Mouse (Mus musculus): ENCODE data around the gene Mtmr2. TPM values are rescaled to one million over a fixed set of nuclear protein-coding genes. Genes with fewer than 3 reads are reported as not detected.
A peak's percentile ranks its signal among the peaks of the same experiment; 100 is the strongest.

Mtmr2 gene
- 76.7 and 85.8 TPM in 2 replicates for polyA plus RNA-seq (2015; fragmentation: Nextera tagmentation; extraction: Ambion mirVana)

DNA sequence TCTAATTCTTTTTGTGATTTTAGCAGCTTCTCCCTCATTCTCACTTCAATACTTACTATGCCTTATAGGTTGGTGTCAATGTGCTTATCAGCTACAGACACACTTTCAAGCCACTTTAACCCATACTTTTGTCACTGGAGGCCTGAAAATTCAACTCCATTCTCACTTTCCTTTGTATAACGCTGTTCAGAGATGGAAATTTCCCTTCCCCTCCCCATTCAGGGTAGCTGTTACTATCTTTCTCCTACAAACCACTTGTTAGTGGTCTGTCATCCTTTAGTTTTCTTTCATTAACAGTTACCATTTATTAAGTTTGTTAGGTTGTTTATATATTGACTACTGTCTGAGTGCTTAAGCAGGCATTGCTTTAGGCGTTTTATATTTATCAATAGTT lies at the start of gene Mtmr2:
TSS of gene Mtmr2 (plus strand) at position 7 of the 394 bp plus-strand sequence.
- peak within 1 kb of the TSS; percentile 56 for H3K4me2 ChIP-seq (ENCODE audit: low read length)
- no peaks in the 10 kb centered on the region for H3K9me3 ChIP-seq (replicated peaks; ENCODE audit: low read length)
- H3K27ac ChIP-seq: peak within 1 kb of the TSS; percentile 95
- peak within 1 kb of the TSS; percentile 90 for H3K9ac ChIP-seq (ENCODE audit: low read depth, low read length)
- peak within 1 kb of the TSS; percentile 86 for H3K4me3 ChIP-seq (replicated peaks; ENCODE audit: low read depth, low read length)
- no peak for TF ChIP-seq CTCF (IDR thresholded peaks at IDR 0.05; ENCODE audit: low read depth)
- WGBS: 39% methylated on average over 2 of the region's 2 CpGs
- no peak for DNase-seq (ENCODE audit: low spot score)
- 0 out of 2 replicates have a peak, but pooled peaks cover 10% of the 10 kb centered on the region for H3K4me1 ChIP-seq (replicated peaks; ENCODE audit: insufficient read depth, low read length)
- H3K27me3 ChIP-seq (ENCODE audit: insufficient read depth, low read length): no peaks in the 10 kb centered on the region
- ATAC-seq (replicated peaks; ENCODE audit: low FRiP score, low read depth): no peak
- H3K36me3 ChIP-seq (ENCODE audit: insufficient read depth, low read length): no peaks in the 10 kb centered on the region

DNA sequence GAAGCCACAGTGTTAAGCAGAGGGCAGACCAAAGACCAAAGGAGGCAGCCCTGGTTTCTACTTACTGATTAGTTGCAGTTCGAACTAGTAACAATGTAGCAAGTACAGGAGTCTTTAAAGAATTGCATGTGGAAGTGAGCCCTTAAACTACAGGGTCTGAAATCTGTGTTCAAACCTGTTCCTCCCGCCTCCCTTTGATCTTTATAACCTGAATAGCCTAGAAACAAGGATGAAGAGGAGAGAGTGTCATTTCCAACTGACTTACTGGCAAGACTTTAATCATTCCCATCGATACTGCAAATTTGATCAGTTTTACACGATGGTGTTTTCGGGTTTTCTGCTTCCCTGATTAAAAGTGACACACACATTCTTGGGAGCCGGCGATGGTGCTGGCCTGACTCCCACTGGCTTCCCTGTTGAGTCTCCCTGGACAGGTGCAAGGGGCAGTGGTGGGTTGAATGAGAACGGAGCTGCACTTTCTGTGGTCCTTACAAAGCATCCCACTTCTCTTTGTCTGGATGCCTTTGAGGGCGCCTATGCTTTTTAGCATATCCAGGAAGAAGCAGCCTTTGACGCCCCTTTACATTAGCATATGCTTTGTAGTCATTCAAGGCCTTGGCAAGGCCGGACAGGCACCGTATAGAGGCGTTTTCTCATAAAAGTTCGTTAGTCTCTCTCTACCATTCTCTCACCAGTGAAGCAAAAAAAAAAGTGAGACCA lies 49.0 kb upstream of the Mtmr2 start:
- Histone ChIP-seq H3K27ac (no peak overlapping the region), H3K4me1 (replicated peaks; ENCODE audit: insufficient read depth, low read length) (peaks cover 5% of the 10 kb centered on the region; the same call in 1 of the 2 replicates), H3K9ac (ENCODE audit: low read depth, low read length) (no peak overlapping the region), H3K4me3 (replicated peaks; ENCODE audit: low read depth, low read length) (no peak overlapping the region), H3K9me3 (replicated peaks; ENCODE audit: low read length) (no peaks in the 10 kb centered on the region), H3K4me2 (ENCODE audit: low read length) (no peak overlapping the region), H3K36me3 (ENCODE audit: insufficient read depth, low read length) (no peaks in the 10 kb centered on the region), H3K27me3 (ENCODE audit: insufficient read depth, low read length) (no peaks in the 10 kb centered on the region)
- DNase-seq (ENCODE audit: low spot score): no peak
- TF ChIP-seq CTCF (IDR thresholded peaks at IDR 0.05; ENCODE audit: low read depth): no peak
- no peak for ATAC-seq (replicated peaks; ENCODE audit: low FRiP score, low read depth)
- WGBS: 51% methylated on average over 14 of the region's 14 CpGs

DNA sequence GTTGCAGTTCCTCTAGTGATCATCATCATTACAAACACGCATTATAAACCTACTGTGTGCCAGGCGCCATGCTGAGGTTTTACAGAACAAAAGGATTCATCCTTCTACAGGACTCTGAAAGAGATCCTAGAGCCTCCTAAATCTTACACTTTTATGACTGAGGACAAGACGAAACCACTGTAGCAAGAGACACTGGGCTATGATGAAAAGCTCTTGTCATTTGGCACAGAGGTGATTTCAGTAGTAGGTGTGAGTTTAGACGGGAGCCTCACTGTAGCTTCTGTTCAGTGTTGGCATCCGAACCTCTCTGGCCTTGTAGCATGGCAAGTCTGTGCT lies 48.5 kb upstream of the Mtmr2 start:
- no peak overlapping the region for H3K4me3 ChIP-seq (replicated peaks; ENCODE audit: low read depth, low read length)
- no peak overlapping the region for H3K9ac ChIP-seq (ENCODE audit: low read depth, low read length)
- H3K27me3 ChIP-seq (ENCODE audit: insufficient read depth, low read length): no peaks in the 10 kb centered on the region
- WGBS: 64% methylated on average over 5 of the region's 5 CpGs
- H3K27ac ChIP-seq: no peak overlapping the region
- no peak for DNase-seq (ENCODE audit: low spot score)
- H3K9me3 ChIP-seq (replicated peaks; ENCODE audit: low read length): no peaks in the 10 kb centered on the region
- no peak for ATAC-seq (replicated peaks; ENCODE audit: low FRiP score, low read depth)
- H3K4me1 ChIP-seq (replicated peaks; ENCODE audit: insufficient read depth, low read length): 0 out of 2 replicates have a peak, but pooled peaks cover under 1% of the 10 kb centered on the region
- H3K4me2 ChIP-seq (ENCODE audit: low read length): no peak overlapping the region
- no peak for TF ChIP-seq CTCF (IDR thresholded peaks at IDR 0.05; ENCODE audit: low read depth)
- no peaks in the 10 kb centered on the region for H3K36me3 ChIP-seq (ENCODE audit: insufficient read depth, low read length)

DNA sequence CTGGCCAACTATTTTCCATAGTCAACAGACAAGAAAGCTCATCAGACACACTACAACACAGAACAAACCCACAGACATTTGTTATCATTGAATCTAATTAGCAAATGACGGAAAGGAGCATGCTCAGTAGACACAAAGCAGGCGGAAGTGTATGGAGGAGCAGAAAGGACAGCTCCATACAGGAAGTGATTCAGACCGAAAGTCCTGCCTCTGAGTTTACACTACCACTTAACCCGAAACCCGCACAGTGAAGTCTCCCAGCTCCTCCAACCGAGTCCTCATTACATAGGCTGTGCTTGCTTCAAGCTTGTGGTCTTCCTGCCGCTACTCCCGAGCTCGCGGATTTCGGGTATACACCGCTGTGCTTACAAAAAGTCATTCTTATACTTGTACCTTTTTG lies 46.4 kb upstream of the Mtmr2 start:
- H3K4me2 ChIP-seq (ENCODE audit: low read length): no peak overlapping the region
- H3K36me3 ChIP-seq (ENCODE audit: insufficient read depth, low read length): peaks cover 7% of the 10 kb centered on the region; the same call in 1 of the 2 replicates
- no peaks in the 10 kb centered on the region for H3K4me1 ChIP-seq (replicated peaks; ENCODE audit: insufficient read depth, low read length)
- H3K4me3 ChIP-seq (replicated peaks; ENCODE audit: low read depth, low read length): no peak overlapping the region
- no peaks in the 10 kb centered on the region for H3K27me3 ChIP-seq (ENCODE audit: insufficient read depth, low read length)
- no peak for TF ChIP-seq CTCF (IDR thresholded peaks at IDR 0.05; ENCODE audit: low read depth)
- H3K9me3 ChIP-seq (replicated peaks; ENCODE audit: low read length): no peaks in the 10 kb centered on the region
- WGBS: 91% methylated on average over 12 of the region's 12 CpGs
- H3K9ac ChIP-seq (ENCODE audit: low read depth, low read length): no peak overlapping the region
- DNase-seq (ENCODE audit: low spot score) (no peak), ATAC-seq (replicated peaks; ENCODE audit: low FRiP score, low read depth) (no peak)
- no peak overlapping the region for H3K27ac ChIP-seq

DNA sequence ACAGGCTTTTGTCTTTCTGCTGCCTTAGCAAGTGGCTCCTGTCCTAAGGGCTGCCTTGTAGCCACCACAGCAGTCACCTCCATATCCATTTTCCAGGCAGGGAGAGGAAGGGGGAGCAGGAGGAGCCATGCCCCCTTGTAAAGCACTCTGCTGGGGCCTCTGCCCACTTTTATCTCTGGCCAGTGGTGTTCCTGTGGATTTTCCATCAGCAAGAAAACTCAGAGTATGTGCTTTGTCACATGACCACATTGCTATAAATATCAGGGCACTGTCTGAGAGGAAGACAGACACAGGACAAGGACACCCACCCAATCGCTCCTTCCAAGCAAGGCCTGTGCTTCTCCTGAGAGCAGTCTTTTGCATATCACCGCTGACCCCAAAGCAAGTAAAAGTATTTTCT lies 45.1 kb upstream of the Mtmr2 start:
- Histone ChIP-seq H3K4me2 (ENCODE audit: low read length) (no peak overlapping the region), H3K9ac (ENCODE audit: low read depth, low read length) (no peak overlapping the region), H3K27ac (no peak overlapping the region), H3K4me1 (replicated peaks; ENCODE audit: insufficient read depth, low read length) (no peaks in the 10 kb centered on the region), H3K36me3 (ENCODE audit: insufficient read depth, low read length) (peaks cover 7% of the 10 kb centered on the region; the same call in 1 of the 2 replicates), H3K9me3 (replicated peaks; ENCODE audit: low read length) (no peaks in the 10 kb centered on the region), H3K27me3 (ENCODE audit: insufficient read depth, low read length) (no peaks in the 10 kb centered on the region), H3K4me3 (replicated peaks; ENCODE audit: low read depth, low read length) (no peak overlapping the region)
- 89% methylated on average over 2 of the region's 2 CpGs for WGBS
- ATAC-seq (replicated peaks; ENCODE audit: low FRiP score, low read depth) (no peak), DNase-seq (ENCODE audit: low spot score) (no peak)
- no peak for TF ChIP-seq CTCF (IDR thresholded peaks at IDR 0.05; ENCODE audit: low read depth)

DNA sequence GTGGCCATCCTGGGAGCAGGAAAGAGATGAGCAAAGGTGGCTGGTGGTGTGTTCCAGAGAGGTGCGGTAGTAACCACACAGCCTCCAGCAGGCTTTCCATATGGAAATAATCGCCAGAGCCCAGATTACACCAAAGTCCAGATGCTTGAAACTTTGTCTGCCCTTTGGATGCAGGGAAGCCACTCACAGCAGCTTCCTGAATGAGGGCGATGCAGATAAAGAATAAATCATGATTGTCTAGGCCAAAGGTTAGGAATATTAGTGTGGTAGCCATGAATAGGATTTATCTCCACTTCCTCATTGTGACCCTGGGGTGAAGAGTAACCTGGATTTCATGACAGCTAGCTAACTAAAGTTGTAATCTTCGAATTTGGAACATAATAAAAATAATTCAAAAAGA lies 43.3 kb upstream of the Mtmr2 start:
- WGBS: 65% methylated on average over 4 of the region's 4 CpGs
- Histone ChIP-seq H3K27me3 (ENCODE audit: insufficient read depth, low read length) (no peaks in the 10 kb centered on the region), H3K36me3 (ENCODE audit: insufficient read depth, low read length) (peaks cover 7% of the 10 kb centered on the region; the same call in 1 of the 2 replicates), H3K27ac (no peak overlapping the region), H3K4me3 (replicated peaks; ENCODE audit: low read depth, low read length) (no peak overlapping the region), H3K4me1 (replicated peaks; ENCODE audit: insufficient read depth, low read length) (no peaks in the 10 kb centered on the region), H3K9me3 (replicated peaks; ENCODE audit: low read length) (no peaks in the 10 kb centered on the region), H3K4me2 (ENCODE audit: low read length) (no peak overlapping the region), H3K9ac (ENCODE audit: low read depth, low read length) (no peak overlapping the region)
- TF ChIP-seq CTCF (IDR thresholded peaks at IDR 0.05; ENCODE audit: low read depth): no peak
- no peak for ATAC-seq (replicated peaks; ENCODE audit: low FRiP score, low read depth)
- DNase-seq (ENCODE audit: low spot score): no peak

Measured in kidney, postnatal 0 days (tissue).